In genomic region chr14:44361416-44361815, GRCm38 (mm10) we compare ENCODE assay signal across 26 mouse cellular contexts. TPM values are rescaled to one million over a fixed set of nuclear protein-coding genes. Genes with fewer than 3 reads are reported as not detected.
DNase-seq lines count a peak whose midpoint lies in the region; ATAC-seq and TF ChIP-seq lines count a peak whose summit lies in the region.
"Not testable (repeated sequence)": the region's sequence is repeated elsewhere in the genome, so short reads cannot be mapped to it uniquely, and the experiment has no call there.
"Had no signal": no experiment of that assay in that cellular context is flagged by ENCODE, and none has a peak within 500 bp of the region (broad histone marks: within the 10 kb centered on the region; RNA-seq: fewer than 3 reads in every experiment).

No protein-coding gene starts in this region.

- H3K36me3 ChIP-seq in E14TG2a.4 (ENCODE audit: insufficient read depth, low read length); forebrain, postnatal 0 days (ENCODE audit: insufficient read depth); intestine, postnatal 0 days (ENCODE audit: control insufficient read depth, insufficient read depth); lung, embryonic 14.5 days (ENCODE audit: insufficient read depth); midbrain, embryonic 14.5 days (ENCODE audit: control insufficient read depth, insufficient read depth, low read length): not testable (repeated sequence)

- not testable (repeated sequence) for H3K27ac ChIP-seq in forebrain, postnatal 0 days (ENCODE audit: low read depth, low read length); intestine, postnatal 0 days (ENCODE audit: low read depth, low read length); left cerebral cortex, adult 2 months; lung, embryonic 14.5 days (ENCODE audit: low read depth); midbrain, embryonic 14.5 days (replicated peaks; ENCODE audit: low read depth, low read length)

- H3K9me3 ChIP-seq in E14TG2a.4 (ENCODE audit: low read length); forebrain, postnatal 0 days (ENCODE audit: low read length); intestine, postnatal 0 days (ENCODE audit: control insufficient read depth); lung, embryonic 14.5 days (ENCODE audit: low read depth, low read length); midbrain, embryonic 14.5 days (ENCODE audit: control insufficient read depth, low read length): not testable (repeated sequence)

- DNase-seq in brain, embryonic 14.5 days (ENCODE audit: low read depth), result peak; percentile 1
- not testable (repeated sequence) for DNase-seq in forebrain, postnatal 0 days; left cerebral cortex, adult 2 months (ENCODE audit: extremely low spot score in 1 of 2, low spot score in 2 of 2); lung, embryonic 14.5 days
- peak; percentile 0 for DNase-seq in midbrain, embryonic 14.5 days

- peak; percentile 17 for TF ChIP-seq CTCF in E14TG2a.4 (conservative IDR thresholded peaks at IDR 0.05; ENCODE audit: low read length)
- TF ChIP-seq CTCF in brain, embryonic 14.5 days (IDR thresholded peaks at IDR 0.05; ENCODE audit: borderline replicate concordance, extremely low read depth, insufficient read depth, insufficient read length), result not testable (repeated sequence)
- TF ChIP-seq CTCF in forebrain, postnatal 0 days (IDR thresholded peaks at IDR 0.05; ENCODE audit: low read depth), result peak; percentile 48
- TF ChIP-seq CTCF in intestine, postnatal 0 days (IDR thresholded peaks at IDR 0.05; ENCODE audit: low read depth), result peak; percentile 49
- peak; percentile 13; the same call in 1 of the 2 replicates for TF ChIP-seq CTCF in left cerebral cortex, adult 2 months (IDR thresholded peaks at IDR 0.05)
- TF ChIP-seq CTCF in lung, embryonic 14.5 days (IDR thresholded peaks at IDR 0.05; ENCODE audit: low read depth), result peak; percentile 39

- H3K4me1 ChIP-seq in E14TG2a.4 (replicated peaks; ENCODE audit: low read depth, low read length); forebrain, postnatal 0 days (ENCODE audit: insufficient read depth); intestine, postnatal 0 days (replicated peaks; ENCODE audit: control insufficient read depth, insufficient read depth, low read length); lung, embryonic 14.5 days (ENCODE audit: insufficient read depth); midbrain, embryonic 14.5 days (ENCODE audit: control insufficient read depth, insufficient read depth, low read length): not testable (repeated sequence)

- intact Hi-C loops in left cerebral cortex, adult 2 months (cut with DNase I), result not testable (repeated sequence)

- not testable (repeated sequence) for ATAC-seq in forebrain, postnatal 0 days; intestine, postnatal 0 days; lung, embryonic 14.5 days (ENCODE audit: insufficient read depth); midbrain, embryonic 14.5 days (ENCODE audit: low FRiP score, low TSS enrichment)

- not testable (repeated sequence) for H3K9ac ChIP-seq in forebrain, postnatal 0 days; intestine, postnatal 0 days (ENCODE audit: low read depth, low read length); lung, embryonic 14.5 days; midbrain, embryonic 14.5 days (replicated peaks; ENCODE audit: low read length)

- not testable (repeated sequence) for H3K4me3 ChIP-seq in E14TG2a.4 (replicated peaks; ENCODE audit: low read length); forebrain, postnatal 0 days (ENCODE audit: low read depth, low read length); intestine, postnatal 0 days (ENCODE audit: low read depth, low read length); left cerebral cortex, adult 2 months; lung, embryonic 14.5 days (ENCODE audit: low read depth, low read length); midbrain, embryonic 14.5 days (replicated peaks; ENCODE audit: low read depth, low read length)

- not testable (repeated sequence) for TF ChIP-seq POLR2A in brain, embryonic 14.5 days (IDR thresholded peaks at IDR 0.05; ENCODE audit: borderline replicate concordance, extremely low read depth, insufficient read depth, insufficient read length, poor library complexity, severe bottlenecking)

- not testable (repeated sequence) for H3K4me2 ChIP-seq in forebrain, postnatal 0 days (ENCODE audit: low read depth); intestine, postnatal 0 days (replicated peaks; ENCODE audit: low read depth); lung, embryonic 14.5 days; midbrain, embryonic 14.5 days (ENCODE audit: low read length)

- WGBS in forebrain, postnatal 0 days, result 27% methylated on average over 2 of the region's 2 CpGs
- WGBS in intestine, postnatal 0 days, result 19% methylated on average over 1 of the region's 2 CpGs
- WGBS in lung, embryonic 14.5 days, result 10% methylated on average over 1 of the region's 2 CpGs
- 54% methylated on average over 2 of the region's 2 CpGs for WGBS in midbrain, embryonic 14.5 days

- not testable (repeated sequence) for H3K27me3 ChIP-seq in E14TG2a.4 (ENCODE audit: insufficient read depth, low read length); forebrain, postnatal 0 days (ENCODE audit: insufficient read depth, low read length); intestine, postnatal 0 days (replicated peaks; ENCODE audit: control insufficient read depth, insufficient read depth, low read length); lung, embryonic 14.5 days (ENCODE audit: insufficient read depth, low read length); midbrain, embryonic 14.5 days (ENCODE audit: control insufficient read depth, insufficient read depth, low read length)

RNA-seq across cellular contexts. Expression of gene Gm8229, which starts 3.7 kb away (rescaled TPM):
- polyA plus RNA-seq in brain, embryonic 14.5 days (2012; rRNA removed), result 0.05 TPM in 1 of 2 replicates, not detected in the other
- total RNA-seq in forebrain, postnatal 0 days (2014; rRNA removed), result not detected in 2 replicates
- not detected in 2 replicates for polyA plus RNA-seq in forebrain, postnatal 0 days (2015; fragmentation: Nextera tagmentation; extraction: Ambion mirVana)
- not detected in 2 replicates for polyA plus RNA-seq in intestine, postnatal 0 days (2015; fragmentation: Nextera tagmentation; extraction: Ambion mirVana)
- total RNA-seq in left cerebral cortex, adult 2 months (2021), result not detected
- polyA plus RNA-seq in lung, embryonic 14.5 days (2014; fragmentation: Nextera tagmentation; extraction: Ambion mirVana), result not detected in 2 replicates
- not detected in 2 replicates for polyA plus RNA-seq in midbrain, embryonic 14.5 days (2014; fragmentation: Nextera tagmentation; extraction: Ambion mirVana)
- total RNA-seq: adrenal gland, adult 2 months; adrenal gland, postnatal 14 days; adrenal gland, postnatal 4 days; ES-E14; gastrocnemius, adult 8-10 months; gastrocnemius, postnatal 25 days; heart, adult 18-20 months; heart, postnatal 14 days; heart, postnatal 4 days had no signal
- polyA plus RNA-seq: adrenal gland, adult 2 months; embryonic facial prominence, embryonic 12.5 days; embryonic facial prominence, embryonic 15.5 days; forebrain, embryonic 11.5 days; forebrain, embryonic 14.5 days; gonadal fat pad, adult 2 months; heart, embryonic 12.5 days; heart, embryonic 15.5 days; hindbrain, embryonic 11.5 days; hindbrain, embryonic 14.5 days; intestine, embryonic 14.5 days had no signal

RNA-seq across cellular contexts. Expression of gene Gm5930, which starts 23.0 kb away (rescaled TPM):
- polyA plus RNA-seq in brain, embryonic 14.5 days (2012; rRNA removed), result not detected in 2 replicates
- total RNA-seq in forebrain, postnatal 0 days (2014; rRNA removed), result not detected in 2 replicates
- not detected in 2 replicates for polyA plus RNA-seq in forebrain, postnatal 0 days (2015; fragmentation: Nextera tagmentation; extraction: Ambion mirVana)
- not detected in 2 replicates for polyA plus RNA-seq in intestine, postnatal 0 days (2015; fragmentation: Nextera tagmentation; extraction: Ambion mirVana)
- not detected for total RNA-seq in left cerebral cortex, adult 2 months (2021)
- polyA plus RNA-seq in lung, embryonic 14.5 days (2014; fragmentation: Nextera tagmentation; extraction: Ambion mirVana), result not detected in 2 replicates
- polyA plus RNA-seq in midbrain, embryonic 14.5 days (2014; fragmentation: Nextera tagmentation; extraction: Ambion mirVana), result not detected in 2 replicates
- total RNA-seq: adrenal gland, adult 2 months; adrenal gland, postnatal 14 days; adrenal gland, postnatal 4 days; gastrocnemius, adult 8-10 months; gastrocnemius, postnatal 25 days; heart, adult 18-20 months; heart, postnatal 14 days; heart, postnatal 4 days had no signal
- polyA plus RNA-seq: adrenal gland, adult 2 months; embryonic facial prominence, embryonic 12.5 days; embryonic facial prominence, embryonic 15.5 days; forebrain, embryonic 11.5 days; forebrain, embryonic 14.5 days; gonadal fat pad, adult 2 months; heart, embryonic 12.5 days; heart, embryonic 15.5 days; hindbrain, embryonic 11.5 days; hindbrain, embryonic 14.5 days; intestine, embryonic 14.5 days had no signal

RNA-seq across cellular contexts. Expression of gene Gm3371, which starts 49.1 kb away (rescaled TPM):
- polyA plus RNA-seq in brain, embryonic 14.5 days (2012; rRNA removed), result not detected in 2 replicates
- not detected in 2 replicates for total RNA-seq in forebrain, postnatal 0 days (2014; rRNA removed)
- not detected in 2 replicates for polyA plus RNA-seq in forebrain, postnatal 0 days (2015; fragmentation: Nextera tagmentation; extraction: Ambion mirVana)
- polyA plus RNA-seq in intestine, postnatal 0 days (2015; fragmentation: Nextera tagmentation; extraction: Ambion mirVana), result not detected in 2 replicates
- total RNA-seq in left cerebral cortex, adult 2 months (2021), result not detected
- polyA plus RNA-seq in lung, embryonic 14.5 days (2014; fragmentation: Nextera tagmentation; extraction: Ambion mirVana), result not detected in 2 replicates
- not detected in 2 replicates for polyA plus RNA-seq in midbrain, embryonic 14.5 days (2014; fragmentation: Nextera tagmentation; extraction: Ambion mirVana)
- total RNA-seq: adrenal gland, adult 2 months; adrenal gland, postnatal 14 days; adrenal gland, postnatal 4 days; ES-E14; gastrocnemius, adult 8-10 months; gastrocnemius, postnatal 25 days; heart, adult 18-20 months; heart, postnatal 14 days; heart, postnatal 4 days had no signal
- polyA plus RNA-seq: adrenal gland, adult 2 months; embryonic facial prominence, embryonic 12.5 days; embryonic facial prominence, embryonic 15.5 days; forebrain, embryonic 11.5 days; forebrain, embryonic 14.5 days; gonadal fat pad, adult 2 months; heart, embryonic 12.5 days; heart, embryonic 15.5 days; hindbrain, embryonic 11.5 days; hindbrain, embryonic 14.5 days; intestine, embryonic 14.5 days had no signal
